Mouse (Mus musculus): ENCODE results near the gene Atp23.

DNA sequence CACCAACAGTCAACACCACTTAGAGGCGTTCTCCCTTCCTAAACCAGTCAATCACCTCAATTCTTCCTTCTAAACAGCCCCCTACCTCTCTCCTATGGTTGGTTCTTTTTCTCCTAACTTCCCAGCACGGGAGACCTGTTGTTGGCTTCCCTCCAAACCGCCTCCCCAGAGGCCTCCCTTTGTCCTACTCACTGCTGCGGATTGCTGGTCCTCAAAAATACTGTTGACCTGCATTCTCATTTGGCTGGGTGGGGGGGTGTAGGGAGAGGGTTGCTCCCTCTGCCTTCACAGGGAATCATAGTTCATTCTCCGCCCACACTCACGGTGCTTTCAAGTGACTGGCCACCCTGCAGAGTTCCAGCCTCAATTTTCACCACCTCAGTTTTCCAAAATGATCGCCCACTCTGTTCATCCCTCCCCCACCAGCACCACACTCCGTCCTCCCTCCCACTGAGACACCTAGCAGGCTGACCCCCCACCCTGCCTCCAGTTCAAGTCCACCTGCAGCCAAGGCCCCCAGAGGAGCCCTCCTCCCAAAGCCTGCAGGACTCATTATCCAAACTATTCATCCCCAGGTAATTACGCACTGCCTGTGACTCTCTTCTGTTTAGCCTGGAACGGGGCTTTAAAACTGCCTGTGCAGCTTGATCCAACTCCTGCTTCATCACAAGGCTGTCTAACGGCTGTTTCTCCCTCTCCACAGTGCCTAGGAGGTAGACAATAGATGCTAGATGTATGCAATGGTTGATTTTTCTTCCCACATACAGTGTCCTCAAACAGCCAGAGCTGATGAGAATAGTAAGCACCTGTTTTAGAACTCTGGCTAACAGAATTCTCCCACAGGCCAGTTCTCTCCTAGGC lies 26.2 kb upstream of the Atp23 start:
- no peak for TF ChIP-seq CTCF (IDR thresholded peaks at IDR 0.05; ENCODE audit: extremely low read depth, insufficient read length, insufficient replicate concordance, low read depth, low read length)
- no peak for TF ChIP-seq POLR2A (IDR thresholded peaks at IDR 0.05; ENCODE audit: low read depth, low read length)
